Mouse (Mus musculus) gastrocnemius, adult 8-10 months (tissue): Measurements from ENCODE around the gene Rab3il1. TPM values are rescaled to one million over a fixed set of nuclear protein-coding genes. Genes with fewer than 3 reads are reported as not detected.

Experiments
- DNase-seq, 2 experiments: peaks; one replicate each; pipeline ENCODE4 v3.0.0; 2022; ENCODE audit warnings: low spot score in 2 of 2
- total RNA-seq, 4 experiments: library from RNA; stranded (reverse); gene quantifications; 2 replicates each; pipeline ENCODE4 v1.2.4; 2022

Rab3il1 gene
- total RNA-seq, 4 experiments from 2014 or later = 2.5 to 3.9 (median 3.3) TPM

GRCm38 (mm10) chr19:10040866-10041387 lies 39.5 kb downstream of the Rab3il1 start:
- DNase-seq = no peak

- peak; percentile 55 to 70 for DNase-seq
Observed at GRCm38 (mm10) chr19:10041388-10042148, 40.1 kb downstream of the Rab3il1 start, which contains the start of gene Fads3. Gene Fads3, plus strand, starts transcription at chr19:10041569.

GRCm38 (mm10) chr19:10042232-10042631 lies 40.8 kb downstream of the Rab3il1 start:
- DNase-seq = no peak

- no peak for DNase-seq
Observed at GRCm38 (mm10) chr19:10042816-10043215, 41.3 kb downstream of the Rab3il1 start.

GRCm38 (mm10) chr19:10043643-10044042 lies 42.2 kb downstream of the Rab3il1 start:
- DNase-seq = peak in 1 of 2 experiments; percentile 37

GRCm38 (mm10) chr19:10045707-10046106 lies 44.2 kb downstream of the Rab3il1 start:
- no peak for DNase-seq

GRCm38 (mm10) chr19:10046346-10046745 lies 44.9 kb downstream of the Rab3il1 start:
- DNase-seq = no peak

GRCm38 (mm10) chr19:10046983-10047382 lies 45.5 kb downstream of the Rab3il1 start:
- DNase-seq = no peak

- no peak for DNase-seq
Observed at GRCm38 (mm10) chr19:10049533-10049932, 48.1 kb downstream of the Rab3il1 start.

GRCm38 (mm10) chr19:10050438-10050837 lies 49.0 kb downstream of the Rab3il1 start:
- no peak for DNase-seq

- no peak for DNase-seq
Observed at GRCm38 (mm10) chr19:10052698-10053097, 51.2 kb downstream of the Rab3il1 start.

- DNase-seq = no peak
Observed at GRCm38 (mm10) chr19:10053692-10054260, 52.3 kb downstream of the Rab3il1 start.

GRCm38 (mm10) chr19:10054361-10055075 lies 53.0 kb downstream of the Rab3il1 start:
- no peak for DNase-seq

- DNase-seq = no peak
Observed at GRCm38 (mm10) chr19:10055261-10055660, 53.8 kb downstream of the Rab3il1 start.

- DNase-seq = no peak
Observed at GRCm38 (mm10) chr19:10055783-10056660, 54.6 kb downstream of the Rab3il1 start.

GRCm38 (mm10) chr19:10056686-10057085 lies 55.2 kb downstream of the Rab3il1 start:
- DNase-seq = no peak

GRCm38 (mm10) chr19:10057486-10058351 lies 56.2 kb downstream of the Rab3il1 start:
- no peak for DNase-seq

GRCm38 (mm10) chr19:10058352-10058825 lies 56.9 kb downstream of the Rab3il1 start:
- DNase-seq = no peak

- DNase-seq = no peak
Observed at GRCm38 (mm10) chr19:10058876-10059427, 57.5 kb downstream of the Rab3il1 start.
